In the genomic region with DNA sequence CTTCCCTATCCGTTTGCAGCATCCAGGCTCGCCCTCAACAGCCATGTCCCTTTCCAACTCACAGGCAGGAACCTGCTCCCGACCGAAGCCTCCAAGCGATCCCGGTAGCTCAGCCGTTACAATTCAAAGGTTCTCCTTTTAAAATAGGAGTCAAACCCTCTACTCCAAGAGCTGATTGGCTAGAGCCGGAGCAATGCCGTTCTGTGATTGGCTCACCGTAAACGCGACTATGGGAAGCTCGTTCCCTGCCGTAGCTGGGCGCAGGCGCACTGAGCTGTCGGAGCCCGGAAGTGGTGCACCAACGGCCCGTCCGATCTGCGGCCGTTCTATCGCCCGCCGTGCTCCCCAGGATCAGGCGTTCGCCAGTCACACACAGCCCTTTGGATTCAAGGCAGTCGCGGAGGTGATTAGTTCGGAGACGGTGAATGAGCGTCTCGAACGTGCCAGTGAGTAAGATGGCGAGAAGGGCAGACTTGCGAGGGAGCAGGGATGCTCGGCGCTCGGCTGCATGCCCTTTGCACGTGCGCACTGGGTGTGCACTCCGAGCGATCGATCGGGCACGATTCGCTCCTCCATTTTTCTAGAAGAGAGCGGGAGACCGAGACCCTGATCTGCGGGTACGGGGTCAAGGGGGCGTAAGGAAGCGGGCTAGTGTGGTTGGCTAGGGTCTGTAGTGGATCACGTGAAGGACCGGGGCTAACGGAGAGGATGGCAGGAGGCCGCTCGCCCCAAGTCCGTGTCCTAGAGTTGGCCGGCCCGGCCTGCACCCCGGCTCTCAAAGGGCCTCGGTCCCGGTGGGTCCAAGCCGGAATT, we compare ENCODE assay signal across 8 mouse cellular contexts. TPM values are rescaled to one million over a fixed set of nuclear protein-coding genes. Genes with fewer than 3 reads are reported as not detected.
DNase-seq lines count a peak whose midpoint lies in the region; ATAC-seq and TF ChIP-seq lines count a peak whose summit lies in the region.

Gene Aurka, minus strand, starts transcription at position 125 of the 813 bp plus-strand sequence.
Gene Cstf1, plus strand, starts transcription at position 271 of the 813 bp plus-strand sequence.

- peak within 1 kb of the TSS; percentile 89 for H3K27ac ChIP-seq in embryonic facial prominence, embryonic 13.5 days
- peak within 1 kb of the TSS; percentile 93 for H3K27ac ChIP-seq in kidney, adult 2 months (ENCODE audit: insufficient read depth, low read depth, low read length)
- peak within 1 kb of the TSS; percentile 87 for H3K27ac ChIP-seq in limb, embryonic 12.5 days
- peak within 1 kb of the TSS; percentile 87 for H3K27ac ChIP-seq in midbrain, embryonic 15.5 days
- peak within 1 kb of the TSS; percentile 93 for H3K27ac ChIP-seq in spleen, adult 2 months (ENCODE audit: insufficient read depth, low read length)

- peak within 1 kb of the TSS; percentile 80 for H3K4me2 ChIP-seq in embryonic facial prominence, embryonic 13.5 days
- H3K4me2 ChIP-seq in limb, embryonic 12.5 days: peak within 1 kb of the TSS; percentile 87
- H3K4me2 ChIP-seq in midbrain, embryonic 15.5 days: peak within 1 kb of the TSS; percentile 72

- peak; percentile 99 for DNase-seq in 3134 (ENCODE audit: extremely low read depth, insufficient read length, low spot score)
- DNase-seq in adrenal gland, postnatal 36 days: peak; percentile 96 to 97
- peak; percentile 97 for DNase-seq in heart, adult 18-20 months
- peak; percentile 98 for DNase-seq in kidney, adult 2 months
- DNase-seq in spleen, adult 2 months (ENCODE audit: low read depth in 1 of 2, low spot score in 2 of 2): peak; percentile 88 to 92

- peaks cover 51% of the 10 kb centered on the region for H3K36me3 ChIP-seq in embryonic facial prominence, embryonic 13.5 days
- no peaks in the 10 kb centered on the region; the same call in 1 of the 2 replicates for H3K36me3 ChIP-seq in kidney, adult 2 months (ENCODE audit: control insufficient read depth, insufficient read depth, low read length)
- H3K36me3 ChIP-seq in limb, embryonic 12.5 days: peaks cover 60% of the 10 kb centered on the region
- peaks cover 17% of the 10 kb centered on the region for H3K36me3 ChIP-seq in midbrain, embryonic 15.5 days (replicated peaks)
- H3K36me3 ChIP-seq in spleen, adult 2 months (ENCODE audit: control insufficient read depth, insufficient read depth, low read length): peaks cover 17% of the 10 kb centered on the region

- no peaks in the 10 kb centered on the region for H3K27me3 ChIP-seq in embryonic facial prominence, embryonic 13.5 days
- no peaks in the 10 kb centered on the region for H3K27me3 ChIP-seq in kidney, adult 2 months (replicated peaks; ENCODE audit: control insufficient read depth, insufficient read depth, low read length)
- H3K27me3 ChIP-seq in limb, embryonic 12.5 days: no peaks in the 10 kb centered on the region
- H3K27me3 ChIP-seq in midbrain, embryonic 15.5 days (replicated peaks): no peaks in the 10 kb centered on the region
- no peaks in the 10 kb centered on the region for H3K27me3 ChIP-seq in spleen, adult 2 months (ENCODE audit: control insufficient read depth, insufficient read depth, low read length)

- peaks cover 42% of the 10 kb centered on the region for H3K4me1 ChIP-seq in embryonic facial prominence, embryonic 13.5 days
- 0 out of 2 replicates have a peak, but pooled peaks cover 4% of the 10 kb centered on the region for H3K4me1 ChIP-seq in kidney, adult 2 months (ENCODE audit: control insufficient read depth, insufficient read depth, low read length)
- peaks cover 30% of the 10 kb centered on the region for H3K4me1 ChIP-seq in limb, embryonic 12.5 days (replicated peaks)
- H3K4me1 ChIP-seq in midbrain, embryonic 15.5 days: peaks cover 25% of the 10 kb centered on the region
- H3K4me1 ChIP-seq in spleen, adult 2 months (ENCODE audit: control insufficient read depth, insufficient read depth, insufficient read length): peaks cover 8% of the 10 kb centered on the region; the same call in 1 of the 2 replicates

- peak within 1 kb of the TSS; percentile 96 for H3K4me3 ChIP-seq in embryonic facial prominence, embryonic 13.5 days
- peak within 1 kb of the TSS; percentile 89 for H3K4me3 ChIP-seq in kidney, adult 2 months (ENCODE audit: insufficient read depth, low read depth, low read length)
- peak within 1 kb of the TSS; percentile 91 for H3K4me3 ChIP-seq in limb, embryonic 12.5 days (replicated peaks)
- H3K4me3 ChIP-seq in midbrain, embryonic 15.5 days: peak within 1 kb of the TSS; percentile 81
- H3K4me3 ChIP-seq in spleen, adult 2 months (ENCODE audit: extremely low read depth, insufficient read depth, insufficient read length): peak within 1 kb of the TSS; percentile 95

- TF ChIP-seq POLR2A in kidney, adult 2 months (IDR thresholded peaks at IDR 0.05; ENCODE audit: low read depth, low read length): no peak
- peak; percentile 40; the same call in 1 of the 2 replicates for TF ChIP-seq POLR2A in spleen, adult 2 months (IDR thresholded peaks at IDR 0.05; ENCODE audit: low read depth, low read length)

- TF ChIP-seq CTCF in kidney, adult 2 months (conservative IDR thresholded peaks at IDR 0.05; ENCODE audit: insufficient read depth, insufficient read length, low read depth, low read length): no peak
- no peak for TF ChIP-seq CTCF in spleen, adult 2 months (IDR thresholded peaks at IDR 0.05; ENCODE audit: extremely low read depth, insufficient read depth, insufficient read length, insufficient replicate concordance)

- peak; percentile 96 for ATAC-seq in embryonic facial prominence, embryonic 13.5 days (ENCODE audit: insufficient number of reproducible peaks, insufficient read depth, low FRiP score, low TSS enrichment, low read depth)
- ATAC-seq in limb, embryonic 12.5 days (ENCODE audit: insufficient number of reproducible peaks, insufficient read depth, low FRiP score, low TSS enrichment, low read depth): peak; percentile 98
- ATAC-seq in midbrain, embryonic 15.5 days (replicated peaks): peak; percentile 99

- H3K9ac ChIP-seq in embryonic facial prominence, embryonic 13.5 days: peak within 1 kb of the TSS; percentile 98
- H3K9ac ChIP-seq in limb, embryonic 12.5 days (replicated peaks): peak within 1 kb of the TSS; percentile 91
- H3K9ac ChIP-seq in midbrain, embryonic 15.5 days: peak within 1 kb of the TSS; percentile 80

- no peaks in the 10 kb centered on the region for H3K9me3 ChIP-seq in embryonic facial prominence, embryonic 13.5 days
- no peaks in the 10 kb centered on the region for H3K9me3 ChIP-seq in limb, embryonic 12.5 days
- H3K9me3 ChIP-seq in midbrain, embryonic 15.5 days: no peaks in the 10 kb centered on the region

- under 1% methylated on average over 66 of the region's 66 CpGs for WGBS in embryonic facial prominence, embryonic 13.5 days
- under 1% methylated on average over 66 of the region's 66 CpGs for WGBS in kidney, adult 2 months
- WGBS in limb, embryonic 12.5 days: under 1% methylated on average over 66 of the region's 66 CpGs
- WGBS in midbrain, embryonic 15.5 days: under 1% methylated on average over 66 of the region's 66 CpGs
- WGBS in spleen, adult 2 months: under 1% methylated on average over 66 of the region's 66 CpGs

RNA-seq across cellular contexts. Expression of gene Aurka, which starts in this region (rescaled TPM):
- 1 to 10 TPM; 3.4 to 4.2 TPM for total RNA-seq in adrenal gland, postnatal 36 days (2021)
- 110 and 117 TPM in 2 replicates for polyA plus RNA-seq in embryonic facial prominence, embryonic 13.5 days (2015; fragmentation: Nextera tagmentation; extraction: Ambion mirVana)
- under 1 TPM; 0.55 to 0.93 TPM for total RNA-seq in heart, adult 18-20 months (2021)
- polyA plus RNA-seq in kidney, adult 2 months (2012; rRNA removed): 0.92 and 1.2 TPM in 2 replicates
- 155 and 160 TPM in 2 replicates for polyA plus RNA-seq in limb, embryonic 12.5 days (2016; fragmentation: Nextera tagmentation; extraction: Ambion mirVana)
- polyA plus RNA-seq in midbrain, embryonic 15.5 days (2015; fragmentation: Nextera tagmentation; extraction: Ambion mirVana): 15.4 TPM in 2 replicates
- 8.1 and 10.0 TPM in 2 replicates for polyA plus RNA-seq in spleen, adult 2 months (2012; rRNA removed)

RNA-seq across cellular contexts. Expression of gene Cstf1, which starts in this region (rescaled TPM):
- total RNA-seq in adrenal gland, postnatal 36 days (2021): 10 to 100 TPM; 32.4 to 35.2 TPM
- 39.8 and 40.5 TPM in 2 replicates for polyA plus RNA-seq in embryonic facial prominence, embryonic 13.5 days (2015; fragmentation: Nextera tagmentation; extraction: Ambion mirVana)
- total RNA-seq in heart, adult 18-20 months (2021): 10 to 100 TPM; 14.2 to 19.4 TPM
- 31.3 and 37.7 TPM in 2 replicates for polyA plus RNA-seq in kidney, adult 2 months (2012; rRNA removed)
- polyA plus RNA-seq in limb, embryonic 12.5 days (2016; fragmentation: Nextera tagmentation; extraction: Ambion mirVana): 48.8 and 52.4 TPM in 2 replicates
- 25.1 and 30.4 TPM in 2 replicates for polyA plus RNA-seq in midbrain, embryonic 15.5 days (2015; fragmentation: Nextera tagmentation; extraction: Ambion mirVana)
- polyA plus RNA-seq in spleen, adult 2 months (2012; rRNA removed): 26.0 and 31.5 TPM in 2 replicates

Comparison
In these comparisons a context has a peak if more than half of its experiments do, and no peak if none do; other contexts are left out.
1. Peak in every context shown above with its lines: DNase-seq, ATAC-seq, H3K4me3 ChIP-seq and H3K27ac ChIP-seq.